Mouse (Mus musculus) thymus, adult 2 months (tissue): ENCODE data around the gene Tnn.

Experiments
- CTCF ChIP-seq: fragments of 200-500 bp; IDR thresholded peaks from 2 replicates; pipeline ENCODE4 v1.5.1; 2012; ENCODE audit warnings: mild to moderate bottlenecking, control low read depth, low read length, moderate library complexity, borderline replicate concordance; ENCODE audit not compliant: control insufficient read depth, poor library complexity, insufficient read depth; ENCODE audit errors: extremely low read depth
- POLR2A ChIP-seq: fragments of 200-500 bp; IDR thresholded peaks from 2 replicates; pipeline ENCODE4 v1.6.1; 2012; ENCODE audit warnings: mild to moderate bottlenecking, low read length, control low read depth, moderate library complexity; ENCODE audit not compliant: control insufficient read depth, poor library complexity, insufficient read depth; ENCODE audit errors: extremely low read depth

DNA sequence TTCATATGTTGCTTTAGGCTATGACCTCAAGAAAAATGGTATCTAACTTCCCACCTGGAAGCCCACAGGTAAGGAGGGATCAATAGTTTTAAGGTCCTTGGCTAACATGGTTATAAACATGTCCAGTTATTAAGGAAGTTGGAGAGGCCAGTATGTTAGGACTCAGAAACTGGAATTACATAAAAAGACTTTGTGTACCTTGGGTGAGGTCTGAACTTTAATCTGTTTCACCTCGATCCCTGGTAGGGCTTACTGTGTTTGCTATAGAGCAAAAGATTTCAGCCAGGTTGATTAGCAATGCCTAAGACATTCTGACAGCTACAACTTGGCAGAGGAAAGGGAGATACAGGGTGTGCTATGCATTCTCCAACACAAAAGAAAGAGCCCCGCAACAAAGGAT is 29.4 kb downstream of the Tnn start:
- TF ChIP-seq POLR2A, result no peak
- no peak for TF ChIP-seq CTCF
